Mouse (Mus musculus): ENCODE measurements around the gene Pcmtd2. TPM values are rescaled to one million over a fixed set of nuclear protein-coding genes. Genes with fewer than 3 reads are reported as not detected.

Pcmtd2 gene
- total RNA-seq, 2 experiments from 2014 or later = 47.1 to 58.6 TPM

Other genes with a start within 250 kb of the Pcmtd2 start
- gene Prpf6, start 246.0 kb upstream of the Pcmtd2 start, total RNA-seq (2021) = 10 to 100 TPM; 29.2 to 32.7 TPM
- 10 to 100 TPM; 18.3 to 18.7 TPM for gene Zfp512b, start 245.1 kb upstream of the Pcmtd2 start, total RNA-seq (2021)
- gene Samd10, start 238.6 kb upstream of the Pcmtd2 start, total RNA-seq (2021) = 1 to 10 TPM; 1.2 to 1.4 TPM
- gene Gm29797, start 180.8 kb upstream of the Pcmtd2 start, total RNA-seq (2021) = not detected
- gene Sox18, start 166.2 kb upstream of the Pcmtd2 start, total RNA-seq (2021) = 10 to 100 TPM; 40.2 to 56.9 TPM
- 1 to 10 TPM; 5.8 to 6.4 TPM for gene Tcea2, start 157.5 kb upstream of the Pcmtd2 start, total RNA-seq (2021)
- 1 to 10 TPM; 5.8 to 7.7 TPM for gene Rgs19, start 143.9 kb upstream of the Pcmtd2 start, total RNA-seq (2021)
- not detected for gene Lkaaear1, start 139.4 kb upstream of the Pcmtd2 start, total RNA-seq (2021)
- not detected for gene Oprl1, start 122.8 kb upstream of the Pcmtd2 start, total RNA-seq (2021)
- gene Myt1, start 74.5 kb upstream of the Pcmtd2 start, total RNA-seq (2021) = not detected
- 10 to 100 TPM; 11.3 to 11.9 TPM for gene Polr3k, start 26.5 kb downstream of the Pcmtd2 start, total RNA-seq (2021)
- not detected for gene Gm14496, start 153.3 kb downstream of the Pcmtd2 start, total RNA-seq (2021)

Data from heart, postnatal 25 days (tissue).